Mouse (Mus musculus): ENCODE data around the gene Agbl3.

Agbl3 gene

DNA sequence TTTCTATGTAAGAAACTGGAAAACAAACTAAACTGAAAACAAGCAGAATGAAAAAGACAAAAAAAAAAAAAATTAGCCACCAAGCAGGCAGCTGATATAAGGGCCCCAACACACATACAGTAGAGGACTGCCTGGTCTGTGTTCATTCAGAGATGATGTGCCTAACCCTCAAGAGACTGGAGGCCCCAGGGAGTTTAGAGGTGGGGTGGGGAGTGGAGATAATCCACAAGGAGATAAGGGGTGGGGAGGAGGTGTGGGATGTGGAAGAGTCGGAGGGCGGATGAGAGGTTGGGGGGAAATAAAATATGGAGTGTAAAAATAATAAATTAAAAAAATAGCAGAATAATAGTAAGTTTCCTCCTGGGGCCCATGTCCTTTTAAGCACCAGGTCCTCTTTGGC is 25.4 kb downstream of the Agbl3 start:
- 84% methylated on average over 2 of the region's 2 CpGs for WGBS

DNA sequence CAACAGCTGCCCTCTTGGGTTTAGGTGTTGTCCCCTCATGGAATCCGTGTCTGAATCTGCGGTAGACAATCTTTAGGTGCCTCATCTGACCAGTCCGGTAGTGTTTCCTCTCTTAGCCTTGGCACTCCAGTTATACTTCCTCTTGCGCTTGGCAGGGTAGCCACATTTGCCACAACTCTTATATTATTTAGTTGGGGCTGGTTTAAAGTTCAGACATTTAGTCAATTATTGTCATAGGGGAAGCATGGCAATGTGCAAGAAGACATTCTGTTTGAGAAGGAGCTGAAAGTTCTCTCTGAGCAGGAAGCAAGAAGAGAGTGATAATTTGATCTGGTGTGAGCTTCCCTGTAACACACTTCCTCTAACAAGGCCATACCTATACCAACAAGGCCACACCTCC is 30.4 kb downstream of the Agbl3 start:
- WGBS = 87% methylated on average over 4 of the region's 4 CpGs

DNA sequence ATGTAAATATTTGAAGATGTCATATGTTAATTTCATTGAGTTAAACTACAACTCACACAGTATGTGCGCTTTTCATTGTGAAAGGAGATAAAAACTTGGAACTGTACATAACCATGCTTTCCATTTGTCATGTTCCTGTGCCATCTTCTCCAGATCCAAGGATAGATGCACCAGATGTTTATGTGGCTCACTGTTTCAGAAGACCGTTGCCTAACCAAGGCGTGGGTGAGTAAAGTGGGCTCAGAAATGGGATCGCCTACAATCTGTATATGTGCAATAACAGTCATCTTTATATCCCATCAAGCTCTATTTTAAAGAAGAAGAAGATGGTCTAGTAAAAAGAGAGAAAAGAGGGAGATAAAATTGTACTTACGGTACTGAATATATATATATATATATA is 52.1 kb downstream of the Agbl3 start:
- WGBS = 63% methylated on average over 5 of the region's 5 CpGs

DNA sequence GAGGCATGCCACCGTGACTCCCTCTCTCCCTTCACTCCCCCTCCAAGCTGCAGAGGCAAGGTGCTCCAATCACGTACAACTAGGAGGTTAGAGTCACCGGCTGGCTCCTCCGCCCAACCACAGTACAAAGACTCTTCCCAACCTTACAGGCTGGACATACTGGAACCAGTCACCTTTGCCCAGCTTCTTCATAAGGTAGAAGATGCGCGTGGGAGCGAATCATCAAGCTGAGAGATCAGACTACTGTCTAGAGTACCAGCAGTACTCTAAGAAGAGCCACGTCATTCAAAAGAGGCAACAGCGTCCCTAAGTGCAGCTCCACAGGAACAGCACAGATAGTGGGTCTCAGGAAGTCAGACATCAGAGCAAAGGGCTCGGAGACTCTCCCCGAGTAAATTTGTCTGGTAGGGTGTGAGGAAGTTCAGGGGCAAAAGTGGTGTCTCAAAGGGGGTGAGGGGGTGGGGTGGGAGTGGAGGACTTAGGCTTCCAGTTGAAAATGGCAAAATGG is 81.4 kb downstream of the Agbl3 start:
- WGBS = 92% methylated on average over 11 of the region's 11 CpGs

DNA sequence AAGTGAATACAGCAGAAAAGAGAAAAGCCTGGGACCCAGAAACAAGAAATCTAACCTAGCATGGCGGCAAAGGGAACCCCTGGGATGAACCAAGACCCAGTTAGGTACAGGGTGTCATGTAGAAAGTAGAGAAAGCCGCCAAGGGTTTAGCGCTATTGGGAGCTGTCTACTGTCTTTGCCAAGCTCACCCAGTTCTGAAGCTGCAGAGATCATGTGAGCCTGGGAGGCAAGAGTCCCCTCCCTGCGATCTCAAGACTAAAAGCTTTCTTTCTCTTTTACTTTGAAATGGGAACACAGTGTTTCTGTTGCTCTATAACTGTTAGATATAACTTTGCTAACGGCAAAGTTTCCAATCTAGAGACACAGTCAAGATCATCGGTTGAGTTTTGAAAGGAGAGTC is 82.1 kb downstream of the Agbl3 start:
- WGBS = 82% methylated on average over 6 of the region's 6 CpGs

DNA sequence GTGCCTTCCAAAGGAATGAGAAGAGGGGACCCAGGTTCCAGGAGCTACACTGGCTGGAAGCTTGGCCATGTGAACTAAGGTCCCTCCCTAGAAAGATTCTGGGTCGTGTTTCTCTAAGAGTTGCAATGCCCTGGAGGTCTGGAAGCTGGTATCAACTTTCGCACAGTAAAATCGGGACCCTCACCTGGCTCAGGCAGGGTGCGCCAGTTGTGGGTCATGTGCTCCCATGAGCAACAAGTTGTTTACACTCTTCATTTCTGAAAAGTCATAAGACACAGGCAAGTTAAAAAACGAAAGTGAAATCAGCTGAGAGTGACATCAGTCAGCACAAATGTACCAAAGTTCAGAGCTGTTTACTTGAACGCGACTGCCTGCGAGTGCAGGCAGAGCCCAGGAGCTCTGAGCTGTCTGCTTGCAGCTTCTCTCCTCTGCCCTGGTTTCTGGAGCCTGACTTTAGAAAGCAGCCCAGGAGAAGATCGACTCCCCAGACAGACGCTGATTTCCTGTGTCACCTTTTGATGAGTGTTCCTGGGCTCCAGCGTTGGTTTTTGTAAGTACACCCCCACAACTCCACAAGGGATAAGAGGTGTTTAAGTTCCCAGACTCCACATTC is 82.7 kb downstream of the Agbl3 start, which contains the start of gene Tmem140:
Tmem140 (plus strand) TSS at position 356 of the 613 bp plus-strand sequence.
- 55% methylated on average over 11 of the region's 11 CpGs for WGBS

DNA sequence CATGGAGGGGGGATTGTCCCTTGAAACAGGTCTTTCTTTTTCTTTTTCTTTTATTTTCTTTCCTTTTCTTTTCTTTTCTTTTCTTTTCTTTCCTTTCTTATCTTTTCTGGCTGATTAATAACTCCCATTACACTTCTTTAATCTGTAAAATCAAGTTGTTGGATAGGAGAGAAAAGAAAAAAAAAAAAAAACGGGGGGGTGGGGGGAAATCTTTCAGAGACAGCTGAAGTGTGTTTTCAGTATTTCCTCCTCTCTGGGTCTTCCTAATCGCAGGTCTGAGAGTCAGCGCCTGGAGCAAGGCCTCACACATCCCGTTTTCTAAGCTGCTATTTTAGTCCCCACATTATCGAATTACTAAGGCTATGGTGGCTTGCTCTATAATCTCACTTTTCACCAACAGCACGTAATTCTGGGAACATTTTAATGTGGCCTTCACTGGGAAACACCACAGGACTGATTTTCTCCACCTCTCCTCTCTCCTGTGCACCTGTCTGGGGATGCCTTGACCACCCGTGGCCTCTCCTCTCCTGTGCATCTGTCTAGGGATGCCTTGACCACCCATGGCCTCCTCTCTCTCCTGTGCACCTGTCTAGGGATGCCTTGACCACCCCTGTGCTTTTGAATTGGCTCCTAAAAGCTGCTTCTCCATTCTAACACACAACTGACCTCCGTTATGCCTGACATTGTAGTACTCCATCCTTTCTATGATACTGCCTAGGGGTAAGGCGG is 83.7 kb downstream of the Agbl3 start:
- WGBS = 71% methylated on average over 9 of the region's 9 CpGs

DNA sequence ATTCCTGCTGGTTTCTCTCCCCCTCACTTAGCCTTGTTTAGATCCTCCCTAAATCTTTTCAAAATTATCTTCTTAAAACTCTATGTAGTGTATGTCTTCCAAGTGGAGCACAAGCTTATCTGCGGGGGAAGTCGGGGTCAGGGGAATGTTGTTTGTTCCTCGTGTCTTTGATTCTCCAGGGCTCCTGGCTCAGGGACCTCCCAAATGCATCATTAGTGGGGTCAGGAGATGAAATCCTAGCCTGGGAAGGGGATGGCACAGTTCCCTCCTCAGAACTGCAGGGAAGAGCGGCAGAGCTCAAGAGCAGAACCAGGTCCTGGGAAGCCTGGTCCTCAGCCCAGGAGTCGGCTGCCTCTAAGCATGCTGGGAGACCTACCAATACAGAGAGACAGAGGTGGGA is 85.0 kb downstream of the Agbl3 start:
- 56% methylated on average over 5 of the region's 5 CpGs for WGBS

DNA sequence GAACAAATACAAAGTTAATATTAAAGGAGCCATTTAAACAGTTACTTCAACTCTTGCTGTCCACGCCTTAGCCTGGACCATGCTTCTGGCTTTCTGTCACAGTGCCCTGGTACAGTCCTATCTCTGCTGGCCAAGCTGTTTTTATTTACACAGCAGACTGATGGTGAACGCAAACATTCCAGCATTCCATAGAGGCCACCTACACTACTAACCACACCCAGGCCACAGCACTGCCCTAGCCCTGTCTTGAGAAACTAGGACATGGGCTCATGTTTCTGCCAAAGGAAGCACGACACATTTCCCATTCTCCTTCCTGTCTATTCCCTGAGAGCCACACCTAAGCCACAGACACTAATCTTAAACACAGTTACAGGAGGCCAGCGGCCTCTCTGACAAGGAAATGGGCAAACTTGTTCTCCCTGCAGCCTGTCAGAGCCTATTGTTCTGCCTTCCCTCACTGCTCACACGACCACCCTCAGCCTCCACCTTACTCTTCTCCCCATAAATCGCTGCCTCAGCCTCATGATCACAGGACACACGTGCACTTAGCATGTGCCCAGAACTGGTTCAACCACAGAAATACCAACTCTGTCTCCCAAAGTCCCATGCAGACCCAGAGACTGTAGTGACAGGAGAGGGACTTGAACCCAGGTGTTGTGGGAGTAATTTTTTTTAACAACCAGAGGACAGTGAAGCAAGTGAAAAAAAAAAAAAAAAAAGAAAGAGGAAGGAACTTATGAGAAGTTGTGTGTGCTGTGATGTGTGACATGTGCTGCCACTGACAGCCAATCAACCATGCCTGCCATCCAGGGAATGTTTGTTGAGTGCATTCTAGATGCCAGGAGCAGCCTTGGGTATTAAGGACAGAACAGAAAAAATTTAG is 85.7 kb downstream of the Agbl3 start:
- 70% methylated on average over 7 of the region's 7 CpGs for WGBS

DNA sequence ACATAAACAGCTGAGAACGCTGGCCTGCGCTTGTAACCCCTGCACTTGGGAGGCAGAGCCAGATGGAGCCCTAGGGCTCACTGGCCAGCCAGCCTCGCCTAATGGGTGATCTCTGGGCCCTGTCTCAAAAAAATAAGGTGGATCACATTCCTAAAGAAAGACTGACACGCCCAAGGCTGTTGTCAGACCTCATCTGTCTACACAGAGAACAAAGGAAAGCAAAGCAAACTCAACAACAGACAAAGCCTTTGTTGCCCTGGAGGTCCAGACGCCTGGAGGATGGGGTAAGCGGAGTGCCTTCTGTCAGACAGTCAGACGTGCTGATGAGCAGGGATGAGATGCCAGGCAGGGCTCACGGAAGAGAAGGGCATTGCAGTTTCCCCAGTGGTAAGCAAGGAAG is 86.6 kb downstream of the Agbl3 start:
- 70% methylated on average over 8 of the region's 8 CpGs for WGBS

DNA sequence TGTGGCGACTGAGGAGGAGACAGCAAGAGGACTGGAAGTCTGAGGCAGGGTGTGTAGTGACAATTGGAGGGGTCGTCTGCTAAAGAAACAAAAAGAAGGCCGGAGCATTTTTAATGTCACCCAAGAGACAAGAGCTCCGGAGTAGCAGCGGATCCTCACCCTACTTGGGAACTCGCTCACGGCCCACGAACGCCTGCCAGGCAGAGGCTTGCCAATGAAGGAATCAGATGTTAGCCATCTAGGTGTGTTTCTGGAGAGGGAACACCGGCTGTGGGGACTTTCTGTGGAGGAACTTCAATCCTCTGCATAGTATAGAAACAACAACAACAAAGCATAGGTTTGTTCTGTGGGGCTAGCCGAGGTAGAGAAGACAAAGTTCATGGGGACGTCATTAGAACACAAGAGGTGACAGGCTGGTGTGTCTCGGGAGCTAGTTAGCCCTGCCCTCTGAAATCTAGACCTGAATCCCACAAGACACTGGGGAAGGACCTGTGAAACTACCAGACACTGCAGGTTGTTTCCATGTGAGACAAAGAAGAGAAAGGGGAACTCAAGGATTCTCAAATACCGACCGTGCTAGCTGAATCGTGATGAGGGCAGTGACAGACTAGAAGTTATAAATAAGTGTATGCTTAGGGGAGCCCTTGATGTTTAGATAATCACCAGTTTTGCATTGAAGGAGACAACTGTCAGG is 87.2 kb downstream of the Agbl3 start:
- 83% methylated on average over 16 of the region's 16 CpGs for WGBS

DNA sequence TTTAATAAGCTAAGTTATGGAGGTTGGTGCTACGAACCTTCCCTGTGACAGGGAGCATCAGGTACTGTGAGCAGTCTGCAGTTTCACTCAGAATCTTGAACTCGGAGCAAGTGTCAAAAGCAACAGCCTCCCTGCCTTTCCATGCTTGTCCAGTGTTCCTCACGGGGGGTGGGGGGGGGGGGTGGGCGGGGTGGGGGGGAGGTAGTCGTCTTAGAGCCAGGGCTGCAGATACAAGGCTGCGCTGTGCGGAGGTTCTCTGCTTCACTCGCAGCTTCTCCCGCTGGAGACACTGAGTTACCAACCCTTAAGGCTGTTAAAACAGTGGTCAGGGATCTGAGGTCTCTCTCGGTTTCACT is 87.7 kb downstream of the Agbl3 start:
- WGBS = 73% methylated on average over 10 of the region's 10 CpGs

DNA sequence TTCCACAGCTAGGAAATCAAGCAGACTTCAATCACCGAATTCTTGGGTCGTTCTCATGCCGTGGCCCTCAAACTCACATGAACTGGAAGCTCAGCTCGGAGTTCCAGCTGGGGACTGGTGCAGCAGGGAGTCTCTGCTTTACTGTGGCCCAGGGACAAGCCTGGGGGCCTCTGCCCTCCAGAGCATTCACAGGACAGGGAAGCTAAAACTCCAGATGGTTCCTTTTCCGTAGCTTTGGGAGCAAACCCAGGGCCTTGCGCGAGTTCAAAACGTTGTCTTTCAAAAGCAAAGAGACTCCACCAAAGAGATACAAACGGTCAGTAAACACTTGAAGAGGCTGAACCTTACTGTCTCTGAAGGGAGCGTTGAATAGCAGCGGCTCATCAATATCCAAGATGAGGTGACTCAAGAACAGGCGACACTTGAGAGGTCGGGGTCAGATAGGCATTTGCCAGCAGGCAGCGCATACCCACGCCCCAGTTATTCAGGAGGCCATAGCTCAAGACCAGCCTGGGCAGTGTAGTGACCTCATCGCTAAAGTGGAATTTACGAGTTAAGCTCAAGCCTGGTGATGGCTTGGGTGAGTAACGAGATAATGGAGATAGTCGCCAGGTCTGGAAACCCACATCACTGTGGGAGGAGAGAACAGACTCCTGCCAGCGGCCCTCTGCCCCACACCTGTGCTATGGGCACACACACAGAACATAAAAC is 88.4 kb downstream of the Agbl3 start:
- WGBS = 86% methylated on average over 20 of the region's 20 CpGs

DNA sequence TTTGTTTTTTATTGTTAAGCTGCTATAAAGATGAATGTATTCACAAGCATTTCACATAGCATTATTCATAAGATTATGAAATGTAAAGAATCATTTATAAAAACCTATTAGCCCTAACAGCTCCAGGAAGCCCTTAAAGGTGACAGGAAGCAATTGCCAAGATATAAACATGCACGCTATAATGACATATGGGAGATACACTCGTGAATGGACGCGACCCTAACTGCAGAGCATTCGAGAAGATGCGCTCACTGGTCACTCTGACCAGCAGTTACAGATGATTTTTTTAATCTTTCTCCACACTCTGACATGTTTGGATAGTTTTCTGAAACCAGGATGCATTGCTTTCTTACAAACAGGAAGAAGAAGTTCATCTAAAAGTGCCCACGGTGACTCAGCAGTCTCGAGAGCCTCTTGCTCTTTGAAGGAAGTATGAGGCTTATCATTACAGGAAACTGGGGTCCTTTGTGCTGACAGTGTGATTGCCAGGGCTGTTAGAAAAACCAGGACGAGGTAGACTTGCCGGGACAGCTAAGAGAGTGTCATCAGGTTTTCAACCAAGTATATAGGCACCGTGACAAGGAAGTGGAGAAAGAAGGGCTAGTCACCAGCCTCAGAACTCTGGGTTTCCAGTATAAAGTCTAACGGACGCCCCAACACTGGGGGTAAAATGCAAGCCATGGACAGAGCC is 89.1 kb downstream of the Agbl3 start:
- WGBS = 76% methylated on average over 13 of the region's 13 CpGs

DNA sequence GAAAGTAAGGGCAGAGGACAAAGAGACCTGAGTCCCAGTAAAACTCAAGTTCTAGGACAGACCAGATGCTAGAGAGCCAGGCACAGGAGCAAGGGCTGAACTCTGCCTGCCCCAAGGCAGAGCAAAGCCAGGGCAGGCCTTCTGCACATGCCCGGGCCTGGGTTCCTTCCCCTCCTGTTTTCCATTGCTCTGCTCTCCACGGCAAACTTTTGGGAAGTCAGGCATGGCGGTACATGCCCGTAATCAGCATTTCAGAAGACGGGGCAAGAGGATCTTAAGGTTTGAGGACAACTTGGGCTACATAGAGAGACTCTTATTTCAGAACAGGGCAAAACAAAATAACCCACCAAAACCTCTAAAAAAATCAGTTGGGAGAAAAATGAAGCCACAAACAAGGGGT is 89.9 kb downstream of the Agbl3 start:
- WGBS = 81% methylated on average over 5 of the region's 5 CpGs

DNA sequence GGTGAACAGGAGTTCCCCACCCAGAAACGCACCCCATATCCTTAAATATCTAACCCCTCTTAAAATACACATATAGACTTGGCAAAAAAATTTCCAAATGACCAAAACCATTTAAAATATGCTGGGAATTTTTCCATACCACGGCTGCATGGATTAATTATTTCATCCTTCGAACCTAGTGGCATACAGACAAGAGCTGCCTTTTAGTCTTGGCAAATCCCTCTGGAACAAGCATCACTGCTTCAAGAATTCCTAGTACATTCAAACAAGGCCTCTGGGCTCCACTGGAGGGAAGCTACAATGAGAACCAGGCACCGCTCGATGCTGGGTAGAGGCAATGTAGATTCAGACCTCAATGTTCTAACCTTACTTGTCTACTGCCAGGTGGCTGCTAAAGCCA is 90.5 kb downstream of the Agbl3 start:
- 76% methylated on average over 5 of the region's 5 CpGs for WGBS

DNA sequence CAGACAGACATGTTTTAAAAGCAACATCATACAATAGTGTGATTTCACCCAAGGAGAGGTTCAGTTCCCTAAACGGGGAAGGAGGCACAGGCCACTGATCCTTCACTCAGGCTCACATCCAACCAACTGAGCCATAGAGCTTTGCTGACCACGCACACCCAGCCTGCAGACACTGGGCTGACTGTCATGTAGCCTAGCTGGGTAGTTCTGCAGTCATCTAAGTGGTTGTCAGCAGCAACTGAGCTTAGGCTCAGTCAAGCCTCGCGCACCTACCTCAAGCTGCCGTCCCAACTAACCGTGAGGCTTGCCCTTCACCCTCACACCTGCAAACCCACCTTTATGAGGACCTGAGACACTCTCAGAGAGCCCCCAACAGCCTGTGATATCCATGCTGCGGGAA is 91.7 kb downstream of the Agbl3 start:
- 93% methylated on average over 7 of the region's 7 CpGs for WGBS

DNA sequence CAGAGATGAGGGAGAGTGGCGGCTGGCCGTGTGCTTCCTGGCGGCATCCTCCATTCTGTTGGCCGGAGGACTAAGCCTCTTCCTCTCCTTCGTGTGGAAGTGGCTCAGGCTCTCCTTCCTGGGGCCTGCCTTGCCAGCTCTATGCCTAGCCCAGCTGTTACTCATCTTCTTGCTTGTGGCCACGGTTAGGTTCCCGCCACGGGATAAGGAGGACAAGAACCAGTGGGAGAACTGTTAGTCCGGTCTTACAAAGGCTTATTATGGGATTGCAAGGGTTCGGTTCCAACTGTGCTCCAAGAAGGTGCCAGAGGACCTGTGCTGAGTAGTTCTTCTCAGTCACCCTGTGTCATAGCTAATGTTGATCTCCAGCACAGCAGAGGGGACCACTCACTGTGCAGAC is 92.6 kb downstream of the Agbl3 start:
- 91% methylated on average over 10 of the region's 10 CpGs for WGBS

DNA sequence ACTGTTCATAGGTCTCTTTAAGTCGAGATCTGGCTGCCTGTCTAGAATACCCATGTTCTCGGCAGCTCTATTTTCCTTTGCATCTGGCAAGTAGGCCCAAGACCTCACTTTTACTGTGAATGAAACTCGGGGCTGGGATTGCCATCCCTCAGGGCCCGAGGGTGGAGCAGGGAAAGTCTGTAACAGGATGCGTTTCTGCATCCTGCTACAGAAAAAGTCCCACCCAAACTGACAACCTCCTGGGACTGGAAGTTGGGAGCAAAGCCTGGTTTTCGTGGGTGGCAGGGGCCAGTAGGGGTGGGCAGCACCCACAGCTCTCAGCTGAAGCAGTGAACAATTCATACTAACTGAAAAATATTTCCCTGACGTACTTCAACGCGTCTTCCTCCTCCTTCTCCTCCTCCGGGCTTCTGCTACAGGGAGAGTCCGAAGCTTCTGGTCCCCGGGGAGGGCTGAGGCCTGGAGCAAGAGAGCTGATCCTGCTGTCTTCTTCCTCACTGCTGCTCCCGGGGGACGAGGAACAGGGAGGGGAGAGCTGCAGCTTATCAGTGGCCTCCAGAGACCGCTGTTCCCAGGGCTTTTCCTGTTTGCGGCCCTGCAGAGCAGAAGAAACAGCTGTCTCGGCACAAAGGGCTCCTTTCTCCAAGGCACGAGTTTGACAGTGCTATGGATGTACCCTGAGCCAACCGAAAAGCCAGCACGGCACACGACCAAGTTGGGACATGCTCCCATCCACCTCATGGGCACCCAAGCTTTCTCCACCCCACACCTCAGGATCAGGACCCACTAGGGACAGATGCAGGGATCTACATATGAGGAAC is 94.1 kb downstream of the Agbl3 start:
- 46% methylated on average over 21 of the region's 21 CpGs for WGBS

DNA sequence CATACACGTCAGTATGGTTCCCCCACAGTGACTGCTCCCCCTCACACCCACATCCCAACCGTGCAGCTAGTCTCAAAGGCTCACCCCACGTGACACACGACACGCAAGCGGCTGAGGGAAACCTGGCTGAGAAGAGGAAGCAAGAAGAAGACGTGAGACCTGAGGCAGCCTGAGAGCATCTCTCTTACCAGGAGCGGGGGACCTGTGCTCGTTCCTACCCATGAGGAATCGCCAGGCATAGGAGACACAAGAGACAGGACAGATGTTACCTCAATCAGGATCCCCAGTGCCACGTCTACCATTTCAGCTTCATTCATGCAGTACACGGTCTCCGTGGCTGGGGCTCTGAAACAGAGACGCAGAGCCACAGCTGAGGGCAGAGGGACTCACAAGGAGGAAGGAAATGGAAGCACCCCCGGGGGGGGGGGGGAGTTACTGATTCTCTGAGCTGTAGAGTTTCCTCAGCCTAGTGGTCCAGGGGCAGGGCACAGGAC is 95.1 kb downstream of the Agbl3 start:
- 70% methylated on average over 15 of the region's 15 CpGs for WGBS

All from cerebral cortex, adult 2 months (tissue).